Mouse (Mus musculus) forebrain, embryonic 15.5 days (tissue): ENCODE measurements around the gene Arhgdig. TPM values are rescaled to one million over a fixed set of nuclear protein-coding genes. Genes with fewer than 3 reads are reported as not detected.

Source experiments
- ATAC-seq: fragments of 200-750 bp; cut with Nextera tagmentation; replicated peaks from 2 replicates; pipeline ENCODE4 v1.8.0; 2017; ENCODE audit warnings: mild to moderate bottlenecking, moderate TSS enrichment, moderate library complexity
- H3K27ac ChIP-seq: fragments of 300-500 bp; sonication (generic); replicated peaks from 2 replicates; pipeline ENCODE4 v1.5.1; 2015; ENCODE audit warnings: mild to moderate bottlenecking, inconsistent platforms
- H3K27me3 ChIP-seq: fragments of 300-500 bp; sonication (generic); 2 replicates; pipeline ENCODE4 v1.6.1; 2015; ENCODE audit warnings: inconsistent platforms
- H3K36me3 ChIP-seq: fragments of 300-500 bp; sonication (generic); 2 replicates; pipeline ENCODE4 v1.6.1; 2015; ENCODE audit warnings: mild to moderate bottlenecking, inconsistent platforms
- H3K4me1 ChIP-seq: fragments of 300-500 bp; sonication (generic); 2 replicates; pipeline ENCODE4 v1.6.1; 2015; ENCODE audit warnings: inconsistent platforms
- H3K4me2 ChIP-seq: fragments of 300-500 bp; sonication (generic); replicated peaks from 2 replicates; pipeline ENCODE4 v1.6.1; 2015; ENCODE audit warnings: mild to moderate bottlenecking, inconsistent platforms
- H3K4me3 ChIP-seq: fragments of 300-500 bp; sonication (generic); 2 replicates; pipeline ENCODE4 v1.5.1; 2015; ENCODE audit warnings: mild to moderate bottlenecking, inconsistent platforms
- H3K9ac ChIP-seq: fragments of 300-500 bp; sonication (generic); replicated peaks from 2 replicates; pipeline ENCODE4 v1.6.1; 2015; ENCODE audit warnings: mild to moderate bottlenecking, inconsistent platforms
- H3K9me3 ChIP-seq: fragments of 300-500 bp; sonication (generic); 2 replicates; pipeline ENCODE4 v1.6.1; 2016; ENCODE audit warnings: inconsistent platforms
- WGBS: fragments of 180-500 bp; shearing (Covaris S2); methylation state at CpG from one replicate; pipeline ENCODE4 v1.1.7; 2015; ENCODE audit warnings: mixed read lengths; 5-methylcytosine and 5-hydroxymethylcytosine counted together
- polyA plus RNA-seq: library from polyadenylated mRNA; unstranded; fragments of >200 nt; fragmentation: Nextera tagmentation; extraction: Ambion mirVana; gene quantifications from 2 replicates; pipeline ENCODE4 v1.2.1, GENCODE M21; 2015

Gene Arhgdig
- polyA plus RNA-seq, 1 experiment from 2014 or later = 39.9 TPM

- H3K4me3 ChIP-seq = no peak overlapping the region
- no peak for ATAC-seq
- no peaks in the 10 kb centered on the region for H3K4me1 ChIP-seq
- no peak overlapping the region for H3K27ac ChIP-seq
- no peak overlapping the region for H3K4me2 ChIP-seq
- H3K36me3 ChIP-seq = no peaks in the 10 kb centered on the region
- no peaks in the 10 kb centered on the region for H3K27me3 ChIP-seq
- no peaks in the 10 kb centered on the region for H3K9me3 ChIP-seq
- WGBS = 95% methylated on average over 1 of the region's 1 CpGs
- H3K9ac ChIP-seq = no peak overlapping the region
Observed at GRCm38 (mm10) chr17:26162736-26163135, 44.9 kb downstream of the Arhgdig start.

GRCm38 (mm10) chr17:26151886-26152630, 55.5 kb downstream of the Arhgdig start:
- H3K9me3 ChIP-seq = no peaks in the 10 kb centered on the region
- ATAC-seq = no peak
- WGBS = 93% methylated on average over 2 of the region's 2 CpGs
- no peaks in the 10 kb centered on the region for H3K27me3 ChIP-seq
- H3K4me2 ChIP-seq = no peak overlapping the region
- H3K36me3 ChIP-seq = peaks cover 48% of the 10 kb centered on the region
- no peak overlapping the region for H3K27ac ChIP-seq
- H3K4me3 ChIP-seq = no peak overlapping the region
- no peaks in the 10 kb centered on the region for H3K4me1 ChIP-seq
- no peak overlapping the region for H3K9ac ChIP-seq

Other genes with a start within 250 kb of the Arhgdig start
- 23.9 and 24.8 TPM in 2 replicates for gene Capn15, start 222.0 kb downstream of the Arhgdig start, polyA plus RNA-seq
- gene Rab11fip3, start 138.2 kb downstream of the Arhgdig start, polyA plus RNA-seq = 34.0 and 36.3 TPM in 2 replicates
- gene Decr2, start 117.4 kb downstream of the Arhgdig start, polyA plus RNA-seq = 27.7 and 29.1 TPM in 2 replicates
- 37.1 and 40.7 TPM in 2 replicates for gene Nme4, start 112.2 kb downstream of the Arhgdig start, polyA plus RNA-seq
- 2.1 and 2.3 TPM in 2 replicates for gene Tmem8, start 94.5 kb downstream of the Arhgdig start, polyA plus RNA-seq
- gene Mrpl28, start 84.3 kb downstream of the Arhgdig start, polyA plus RNA-seq = 206 and 217 TPM in 2 replicates
- 11.2 and 17.4 TPM in 2 replicates for gene Axin1, start 69.1 kb downstream of the Arhgdig start, polyA plus RNA-seq
- 0.19 TPM in 1 of 2 replicates, not detected in the other for gene Pdia2, start 8.7 kb downstream of the Arhgdig start, polyA plus RNA-seq
- gene Rgs11, start 4.8 kb downstream of the Arhgdig start, polyA plus RNA-seq = 4.1 and 6.1 TPM in 2 replicates
- 23.3 and 27.8 TPM in 2 replicates for gene Fam234a, start 36.5 kb upstream of the Arhgdig start, polyA plus RNA-seq
- gene Luc7l, start 45.1 kb upstream of the Arhgdig start, polyA plus RNA-seq = 122 and 123 TPM in 2 replicates
- 2.7 and 2.9 TPM in 2 replicates for gene Neurl1b, start 207.0 kb upstream of the Arhgdig start, polyA plus RNA-seq